In genomic region chr1:183084085-183085050, GRCm38 (mm10) we compare ENCODE assay signal across 8 mouse cellular contexts.
A peak's percentile ranks its signal among the peaks of the same experiment; 100 is the strongest.
DNase-seq lines count a peak whose midpoint lies in the region; ATAC-seq and TF ChIP-seq lines count a peak whose summit lies in the region.

No protein-coding gene starts in this region.

- H3K4me3 ChIP-seq in forebrain, embryonic 14.5 days (ENCODE audit: low read depth, low read length) = no peak overlapping the region
- H3K4me3 ChIP-seq in forebrain, embryonic 10.5 days = no peak overlapping the region
- no peak overlapping the region for H3K4me3 ChIP-seq in midbrain, postnatal 0 days (ENCODE audit: low read depth, low read length)
- H3K4me3 ChIP-seq in midbrain, embryonic 13.5 days (replicated peaks) = no peak overlapping the region
- no peak overlapping the region for H3K4me3 ChIP-seq in stomach, embryonic 16.5 days (replicated peaks; ENCODE audit: low read length)
- no peak overlapping the region for H3K4me3 ChIP-seq in liver, embryonic 11.5 days (ENCODE audit: low read depth, low read length)

- no peaks in the 10 kb centered on the region for H3K9me3 ChIP-seq in forebrain, embryonic 14.5 days (replicated peaks; ENCODE audit: control insufficient read depth, low read length)
- H3K9me3 ChIP-seq in forebrain, embryonic 10.5 days = peaks cover 8% of the 10 kb centered on the region
- no peaks in the 10 kb centered on the region for H3K9me3 ChIP-seq in midbrain, postnatal 0 days (ENCODE audit: low read length)
- no peaks in the 10 kb centered on the region for H3K9me3 ChIP-seq in midbrain, embryonic 13.5 days
- H3K9me3 ChIP-seq in stomach, embryonic 16.5 days (replicated peaks; ENCODE audit: control insufficient read depth, low read length) = no peaks in the 10 kb centered on the region; the same call in 1 of the 2 replicates
- H3K9me3 ChIP-seq in liver, embryonic 11.5 days (ENCODE audit: control insufficient read depth, low read length) = no peaks in the 10 kb centered on the region

- DNase-seq in forebrain, embryonic 14.5 days (ENCODE audit: low spot score) = peak; percentile 37
- DNase-seq in forebrain, embryonic 10.5 days (ENCODE audit: extremely low spot score, low spot score) = no peak
- DNase-seq in midbrain, postnatal 0 days (ENCODE audit: low spot score) = peak; percentile 42
- DNase-seq in left cerebral cortex, adult 11 months (ENCODE audit: low spot score) = peak; percentile 33
- DNase-seq in liver, embryonic 11.5 days (ENCODE audit: low spot score) = no peak
- no peak for DNase-seq in urinary bladder, postnatal 4 days (ENCODE audit: low spot score in 2 of 2)

- H3K4me2 ChIP-seq in forebrain, embryonic 14.5 days (ENCODE audit: low read length) = no peak overlapping the region
- H3K4me2 ChIP-seq in midbrain, postnatal 0 days (ENCODE audit: low read depth, low read length, poor library complexity, severe bottlenecking) = no peak overlapping the region
- H3K4me2 ChIP-seq in midbrain, embryonic 13.5 days (replicated peaks) = no peak overlapping the region
- no peak overlapping the region for H3K4me2 ChIP-seq in stomach, embryonic 16.5 days (ENCODE audit: low read depth, low read length)
- no peak overlapping the region for H3K4me2 ChIP-seq in liver, embryonic 11.5 days

- 81% methylated on average over 8 of the region's 8 CpGs for WGBS in forebrain, embryonic 14.5 days
- 93% methylated on average over 8 of the region's 8 CpGs for WGBS in forebrain, embryonic 10.5 days
- 86% methylated on average over 8 of the region's 8 CpGs for WGBS in midbrain, postnatal 0 days
- WGBS in midbrain, embryonic 13.5 days = 94% methylated on average over 8 of the region's 8 CpGs
- WGBS in stomach, embryonic 16.5 days = 66% methylated on average over 8 of the region's 8 CpGs
- 73% methylated on average over 8 of the region's 8 CpGs for WGBS in liver, embryonic 11.5 days

- no peaks in the 10 kb centered on the region for H3K4me1 ChIP-seq in forebrain, embryonic 14.5 days (ENCODE audit: control insufficient read depth, insufficient read depth, low read length)
- peaks cover 11% of the 10 kb centered on the region for H3K4me1 ChIP-seq in forebrain, embryonic 10.5 days
- no peaks in the 10 kb centered on the region for H3K4me1 ChIP-seq in midbrain, postnatal 0 days (ENCODE audit: insufficient read depth, low read length)
- H3K4me1 ChIP-seq in midbrain, embryonic 13.5 days (replicated peaks) = peaks cover 3% of the 10 kb centered on the region
- H3K4me1 ChIP-seq in stomach, embryonic 16.5 days (ENCODE audit: control insufficient read depth, insufficient read depth, low read length) = peaks cover 5% of the 10 kb centered on the region; the same call in 1 of the 2 replicates
- no peaks in the 10 kb centered on the region for H3K4me1 ChIP-seq in liver, embryonic 11.5 days (replicated peaks; ENCODE audit: control insufficient read depth, insufficient read depth, low read length)

- TF ChIP-seq CTCF in midbrain, postnatal 0 days (IDR thresholded peaks at IDR 0.05) = no peak

- peak; percentile 65; the same call in 1 of the 2 replicates for ATAC-seq in forebrain, embryonic 14.5 days
- ATAC-seq in midbrain, postnatal 0 days (ENCODE audit: low FRiP score) = no peak
- no peak for ATAC-seq in midbrain, embryonic 13.5 days
- 0 out of 2 replicates have a peak, but pooled peaks have one; percentile 47 for ATAC-seq in stomach, embryonic 16.5 days (ENCODE audit: insufficient read depth, low FRiP score)
- no peak for ATAC-seq in liver, embryonic 11.5 days (replicated peaks; ENCODE audit: low FRiP score)

- H3K9ac ChIP-seq in forebrain, embryonic 14.5 days (ENCODE audit: low read length) = no peak overlapping the region
- H3K9ac ChIP-seq in midbrain, postnatal 0 days (replicated peaks; ENCODE audit: low read length, poor library complexity, severe bottlenecking) = no peak overlapping the region
- H3K9ac ChIP-seq in midbrain, embryonic 13.5 days (replicated peaks) = no peak overlapping the region
- no peak overlapping the region for H3K9ac ChIP-seq in stomach, embryonic 16.5 days (ENCODE audit: low read length)
- H3K9ac ChIP-seq in liver, embryonic 11.5 days (ENCODE audit: low read depth, low read length) = no peak overlapping the region

- H3K27me3 ChIP-seq in forebrain, embryonic 14.5 days (replicated peaks; ENCODE audit: control insufficient read depth, insufficient read depth, low read length) = no peaks in the 10 kb centered on the region
- H3K27me3 ChIP-seq in forebrain, embryonic 10.5 days (ENCODE audit: poor library complexity, severe bottlenecking) = peaks cover 5% of the 10 kb centered on the region; the same call in 1 of the 2 replicates
- no peaks in the 10 kb centered on the region for H3K27me3 ChIP-seq in midbrain, postnatal 0 days (ENCODE audit: insufficient read depth, low read length)
- H3K27me3 ChIP-seq in midbrain, embryonic 13.5 days = no peaks in the 10 kb centered on the region
- H3K27me3 ChIP-seq in stomach, embryonic 16.5 days (ENCODE audit: control insufficient read depth, insufficient read depth, low read length) = no peaks in the 10 kb centered on the region
- no peaks in the 10 kb centered on the region for H3K27me3 ChIP-seq in liver, embryonic 11.5 days (replicated peaks; ENCODE audit: control insufficient read depth, insufficient read depth, low read length)

- H3K27ac ChIP-seq in forebrain, embryonic 14.5 days (ENCODE audit: low read depth, low read length) = no peak overlapping the region
- no peak overlapping the region for H3K27ac ChIP-seq in forebrain, embryonic 10.5 days
- H3K27ac ChIP-seq in midbrain, postnatal 0 days (ENCODE audit: low read depth, low read length) = no peak overlapping the region
- H3K27ac ChIP-seq in midbrain, embryonic 13.5 days = no peak overlapping the region
- H3K27ac ChIP-seq in stomach, embryonic 16.5 days (ENCODE audit: low read length) = no peak overlapping the region
- no peak overlapping the region for H3K27ac ChIP-seq in liver, embryonic 11.5 days (ENCODE audit: low read depth, low read length)

- peaks cover 40% of the 10 kb centered on the region for H3K36me3 ChIP-seq in forebrain, embryonic 14.5 days (ENCODE audit: control insufficient read depth, insufficient read depth, low read length)
- peaks cover 52% of the 10 kb centered on the region for H3K36me3 ChIP-seq in forebrain, embryonic 10.5 days (replicated peaks)
- H3K36me3 ChIP-seq in midbrain, postnatal 0 days (ENCODE audit: insufficient read depth, low read length) = peaks cover 36% of the 10 kb centered on the region
- peaks cover 49% of the 10 kb centered on the region for H3K36me3 ChIP-seq in midbrain, embryonic 13.5 days
- peaks cover 28% of the 10 kb centered on the region for H3K36me3 ChIP-seq in stomach, embryonic 16.5 days (ENCODE audit: control insufficient read depth, insufficient read depth, low read length)
- H3K36me3 ChIP-seq in liver, embryonic 11.5 days (ENCODE audit: control insufficient read depth, insufficient read depth, low read length) = peaks cover 18% of the 10 kb centered on the region

Comparison
In these comparisons a context has a peak if more than half of its experiments do, and no peak if none do; other contexts are left out.
1. DNase-seq: peak in forebrain, embryonic 14.5 days (single experiment), midbrain, postnatal 0 days (single experiment) and left cerebral cortex, adult 11 months (single experiment); none in forebrain, embryonic 10.5 days (single experiment), liver, embryonic 11.5 days (single experiment) and urinary bladder, postnatal 4 days (0 of 2).
2. ATAC-seq: peak in forebrain, embryonic 14.5 days (single experiment) and stomach, embryonic 16.5 days (single experiment); none in midbrain, postnatal 0 days (single experiment), midbrain, embryonic 13.5 days (single experiment) and liver, embryonic 11.5 days (single experiment).